In the genomic region with DNA sequence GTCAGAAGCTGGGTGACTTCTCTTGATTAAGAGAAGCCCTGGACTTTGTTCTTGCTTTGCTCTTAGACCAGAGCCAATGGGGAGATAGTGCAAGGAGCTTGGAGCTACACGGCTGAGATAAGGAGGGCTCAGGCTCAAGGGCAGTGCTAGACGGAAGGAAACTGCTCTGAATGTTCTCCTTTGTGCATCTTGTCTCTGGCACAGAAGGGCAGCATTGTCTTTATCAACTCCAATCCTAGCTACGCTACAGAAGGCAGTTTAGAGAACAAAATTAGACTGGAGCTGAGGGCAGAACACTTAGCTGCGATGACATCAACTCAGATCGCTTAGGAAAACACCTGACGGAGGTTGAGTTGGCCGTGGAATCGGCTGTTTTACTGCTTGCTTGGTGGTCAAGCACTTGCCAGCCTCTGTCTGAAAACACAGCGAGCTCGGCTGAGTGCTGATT, we compare ENCODE assay signal across 12 mouse cellular contexts. TPM values are rescaled to one million over a fixed set of nuclear protein-coding genes. Genes with fewer than 3 reads are reported as not detected.
DNase-seq lines count a peak whose midpoint lies in the region; ATAC-seq lines count a peak whose summit lies in the region.
"Had no signal": no experiment of that assay in that cellular context is flagged by ENCODE, and none has a peak within 500 bp of the region (broad histone marks: within the 10 kb centered on the region; RNA-seq: fewer than 3 reads in every experiment).

No protein-coding gene starts in this region.

- H3K27me3 ChIP-seq in heart, embryonic 11.5 days (ENCODE audit: control insufficient read depth, insufficient read depth, low read length), result no peaks in the 10 kb centered on the region
- H3K27me3 ChIP-seq in liver, embryonic 13.5 days, result no peaks in the 10 kb centered on the region
- H3K27me3 ChIP-seq: embryonic facial prominence, embryonic 12.5 days had no signal

- no peaks in the 10 kb centered on the region for H3K9me3 ChIP-seq in heart, embryonic 11.5 days (replicated peaks; ENCODE audit: control insufficient read depth, low read length)
- no peaks in the 10 kb centered on the region for H3K9me3 ChIP-seq in liver, embryonic 13.5 days (replicated peaks)
- H3K9me3 ChIP-seq: embryonic facial prominence, embryonic 12.5 days had no signal

- WGBS in heart, embryonic 11.5 days (ENCODE audit: insufficient replicate concordance), result 23% methylated on average over 10 of the region's 10 CpGs
- WGBS in liver, embryonic 13.5 days (ENCODE audit: insufficient replicate concordance), result 42% methylated on average over 10 of the region's 10 CpGs

- H3K4me1 ChIP-seq in heart, embryonic 11.5 days (ENCODE audit: control insufficient read depth, insufficient read depth, low read length), result peaks cover 22% of the 10 kb centered on the region
- peaks cover 45% of the 10 kb centered on the region for H3K4me1 ChIP-seq in liver, embryonic 13.5 days (replicated peaks)

- peak overlapping the region; percentile 23 for H3K27ac ChIP-seq in heart, embryonic 11.5 days (ENCODE audit: low read depth, low read length)
- peak overlapping the region; percentile 34; the same call in 1 of the 2 replicates for H3K27ac ChIP-seq in liver, embryonic 13.5 days
- H3K27ac ChIP-seq: embryonic facial prominence, embryonic 12.5 days; macrophage had no signal

- H3K4me2 ChIP-seq in heart, embryonic 11.5 days, result peak overlapping the region; percentile 49
- peak overlapping the region; percentile 17; the same call in 1 of the 2 replicates for H3K4me2 ChIP-seq in liver, embryonic 13.5 days

- no peak overlapping the region; the same call in 1 of the 2 replicates for H3K4me3 ChIP-seq in heart, embryonic 11.5 days (ENCODE audit: low read depth, low read length)
- no peak overlapping the region for H3K4me3 ChIP-seq in liver, embryonic 13.5 days (replicated peaks)
- H3K4me3 ChIP-seq: embryonic facial prominence, embryonic 12.5 days had no signal

- ATAC-seq in heart, embryonic 11.5 days (replicated peaks; ENCODE audit: insufficient number of reproducible peaks, low FRiP score, low TSS enrichment), result no peak; the same call in 1 of the 2 replicates
- peak; percentile 73 for ATAC-seq in liver, embryonic 13.5 days (ENCODE audit: low read depth)

- DNase-seq in heart, postnatal 4 days, result no peak
- peak; percentile 10 for DNase-seq in right cerebral cortex, adult 18-20 months
- no peak for DNase-seq in right cerebral cortex, postnatal 14 days
- no peak for DNase-seq in liver, embryonic 13.5 days
- no peak for DNase-seq in embryo, embryonic 10 days (ENCODE audit: low spot score)
- no peak for DNase-seq in frontal cortex, postnatal 10 days (ENCODE audit: low spot score in 2 of 2)
- DNase-seq in gastrocnemius, postnatal 10 days, result no peak
- DNase-seq: adrenal gland, postnatal 14 days; thymus, postnatal 14 days had no signal

- H3K9ac ChIP-seq in heart, embryonic 11.5 days (ENCODE audit: low read depth, low read length), result no peak overlapping the region; the same call in 1 of the 2 replicates
- no peak overlapping the region for H3K9ac ChIP-seq in liver, embryonic 13.5 days
- H3K9ac ChIP-seq: embryonic facial prominence, embryonic 12.5 days had no signal

- no peaks in the 10 kb centered on the region for H3K36me3 ChIP-seq in heart, embryonic 11.5 days (ENCODE audit: control insufficient read depth, insufficient read depth, low read length)
- no peaks in the 10 kb centered on the region for H3K36me3 ChIP-seq in liver, embryonic 13.5 days
- H3K36me3 ChIP-seq: embryonic facial prominence, embryonic 12.5 days had no signal

RNA-seq across cellular contexts. Expression of a gene that starts 2.4 kb away (rescaled TPM):
- 35.7 and 37.0 TPM in 2 replicates for polyA plus RNA-seq in heart, embryonic 11.5 days (2014; fragmentation: Nextera tagmentation; extraction: Ambion mirVana)
- total RNA-seq in heart, postnatal 4 days (2021), result 10 to 100 TPM; 17.5 to 26.2 TPM
- polyA plus RNA-seq in liver, embryonic 13.5 days (2015; fragmentation: Nextera tagmentation; extraction: Ambion mirVana), result 6.3 and 8.5 TPM in 2 replicates
- 10 to 100 TPM; 12.5 to 13.3 TPM for total RNA-seq in gastrocnemius, postnatal 10 days (2021)
